Mouse (Mus musculus) cerebellum, postnatal 14 days (tissue): ENCODE measurements at regions not wholly inside any gene's neighbourhood (a gene's known extent, or its start where the extent isn't known, plus 50 kb on each side); places are given as distances from the start of the nearest gene placed in this dataset.

Experiments used
- DNase-seq, 2 experiments: peaks; one replicate each; pipeline ENCODE4 v3.0.0; 2021; ENCODE audit warnings: mixed read lengths in 2 of 2

GRCm38 (mm10) chr16:30652692-30653091, 53.2 kb downstream of the Fam43a start:
- DNase-seq, result no peak

- peak; percentile 82 to 89 for DNase-seq
These were observed 54.3 kb downstream of the Fam43a start for GRCm38 (mm10) chr16:30653806-30654205.

DNA sequence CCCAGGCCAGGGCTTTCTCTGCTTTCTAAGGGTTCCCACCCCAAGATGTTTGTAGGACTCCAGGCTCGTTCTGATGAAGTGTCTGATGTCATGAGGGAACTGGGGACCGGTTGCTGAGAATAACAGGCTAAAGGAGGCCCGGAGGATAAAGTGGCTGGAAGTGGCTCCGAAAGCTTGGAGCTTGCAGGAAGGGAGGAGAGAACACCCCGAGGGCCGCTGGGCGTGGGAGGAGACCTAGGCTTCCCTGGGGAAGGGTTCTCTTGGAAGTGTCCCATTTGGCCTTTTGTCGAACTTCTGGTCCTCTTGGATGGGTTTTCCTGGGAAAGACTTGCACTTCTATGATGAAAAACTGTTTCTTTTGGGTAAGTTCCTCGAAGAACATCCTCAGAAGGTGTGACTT, 54.7 kb downstream of the Fam43a start:
- no peak for DNase-seq

DNA sequence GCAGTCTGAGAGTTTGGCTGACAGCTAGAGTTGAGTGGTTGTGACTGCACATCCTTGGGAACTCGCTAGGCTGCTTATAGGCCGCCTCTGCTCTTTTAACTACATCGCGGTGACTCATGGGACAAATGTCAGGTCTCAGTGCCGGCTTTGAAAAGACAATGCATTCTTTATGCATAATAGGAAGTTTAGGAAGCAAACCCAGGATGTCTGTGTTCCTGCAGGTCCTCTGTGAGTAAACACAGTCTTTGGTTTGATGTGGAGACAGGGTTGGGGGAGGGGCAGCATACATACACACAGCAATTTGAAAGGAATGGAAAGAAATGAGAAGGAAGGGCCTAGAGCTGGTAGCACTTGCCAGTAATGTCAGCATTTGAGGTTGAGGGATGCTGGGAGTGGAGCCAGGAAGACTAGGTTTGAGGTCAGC, 56.3 kb downstream of the Fam43a start:
- no peak for DNase-seq

DNA sequence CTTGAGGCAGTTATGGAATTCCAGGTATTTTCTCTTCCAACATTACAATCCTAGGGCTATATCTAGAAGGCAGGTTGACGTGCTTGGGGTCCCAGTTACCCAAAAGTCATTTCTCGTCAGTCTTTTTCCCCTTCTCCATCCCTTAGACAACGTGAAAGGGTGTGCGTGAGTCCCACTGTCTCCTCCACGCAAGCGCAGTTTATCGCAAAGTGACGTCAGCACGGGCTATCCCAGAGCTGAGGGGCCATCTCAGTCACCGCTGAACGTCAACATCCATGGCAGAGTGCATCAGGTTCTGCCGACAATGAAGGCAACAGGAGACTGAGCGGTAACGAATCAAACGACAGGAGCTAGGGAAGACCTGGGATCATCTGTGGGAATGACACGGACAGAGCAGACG, 57.4 kb downstream of the Fam43a start:
- no peak for DNase-seq

- DNase-seq, result no peak
These were observed 59.4 kb downstream of the Fam43a start for GRCm38 (mm10) chr16:30658921-30659320.

DNA sequence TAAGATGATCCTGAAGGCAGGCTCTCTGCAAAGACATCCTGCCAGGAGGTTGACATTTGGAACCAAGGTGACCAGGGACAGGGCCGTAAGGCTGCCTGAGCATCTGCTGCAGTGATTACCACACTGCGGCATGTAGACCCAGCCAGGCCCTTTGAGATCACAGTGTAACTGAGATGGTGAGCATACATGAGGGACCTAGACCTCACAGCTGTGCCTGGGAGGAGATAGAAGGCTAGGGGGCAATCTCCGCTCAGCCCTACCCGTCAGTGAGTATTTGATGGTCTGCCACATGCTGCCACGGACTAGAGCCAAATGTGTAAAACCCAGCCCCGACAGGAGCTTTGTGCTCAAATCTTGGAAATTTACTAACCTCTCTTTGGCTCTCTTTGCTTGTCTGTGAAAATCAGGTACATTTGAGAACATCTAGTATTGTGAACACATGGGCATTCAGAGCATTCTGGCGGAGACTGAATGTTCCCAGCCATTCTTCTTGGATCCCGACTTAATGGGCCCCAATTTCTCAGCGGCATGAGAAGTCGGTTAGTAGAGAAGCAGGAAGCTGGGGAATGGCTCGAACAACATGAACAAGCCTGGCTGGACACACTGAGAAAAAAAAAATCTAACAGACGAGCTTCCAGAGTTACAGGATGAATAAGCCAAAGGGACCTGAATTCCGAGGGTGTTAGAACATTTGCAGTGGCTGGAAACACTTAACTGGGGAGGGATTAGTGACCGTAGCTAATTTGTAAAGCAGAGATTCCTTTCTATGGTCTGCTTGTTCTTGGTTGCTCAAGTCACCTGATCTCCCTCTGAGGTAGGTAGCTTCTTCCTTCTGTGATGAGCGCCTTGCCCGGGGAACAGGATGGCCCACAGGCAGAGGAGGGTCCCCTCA, 61.8 kb downstream of the Fam43a start:
- DNase-seq, result no peak

DNA sequence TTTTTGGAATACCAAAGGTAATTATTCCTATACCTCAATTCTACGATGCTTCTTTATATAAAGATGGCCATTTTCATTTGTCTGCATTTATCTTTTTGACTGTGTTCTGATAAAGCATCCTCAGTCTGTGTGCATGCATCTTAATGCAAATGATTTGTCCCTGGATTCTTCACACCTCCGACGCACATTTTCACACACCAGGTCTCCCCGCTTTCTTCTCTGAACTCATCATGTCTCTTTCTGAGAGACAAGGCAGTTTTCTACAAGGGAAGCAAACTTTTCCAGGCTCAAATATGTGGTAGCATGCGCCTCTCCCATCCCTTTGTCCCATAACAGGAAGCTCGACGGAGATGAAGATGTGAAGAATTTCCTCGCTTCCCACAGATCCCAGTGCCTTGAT, 63.5 kb downstream of the Fam43a start:
- DNase-seq, result no peak

- no peak for DNase-seq
These were observed 64.4 kb downstream of the Fam43a start for GRCm38 (mm10) chr16:30663971-30664370.

DNA sequence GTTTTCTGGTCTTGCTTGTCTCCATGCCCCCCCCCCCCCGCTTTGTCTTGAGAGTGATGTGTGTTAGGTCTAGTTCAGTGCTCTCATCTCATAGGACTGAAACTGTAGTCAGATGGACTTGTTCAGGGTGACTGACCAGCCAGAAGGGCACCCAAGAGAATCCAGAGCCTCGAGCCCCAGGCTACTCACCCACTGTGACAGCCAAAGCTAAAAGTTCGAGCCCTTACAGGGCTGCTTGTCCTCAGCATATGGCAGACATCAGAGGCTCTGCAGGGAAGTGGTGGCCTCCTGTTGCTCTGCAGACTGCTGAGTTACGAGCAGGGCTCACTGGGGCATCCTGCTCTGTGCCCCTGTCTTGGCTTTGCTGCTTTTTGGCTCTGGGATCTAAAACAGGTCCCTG, 64.9 kb downstream of the Fam43a start:
- no peak for DNase-seq

DNA sequence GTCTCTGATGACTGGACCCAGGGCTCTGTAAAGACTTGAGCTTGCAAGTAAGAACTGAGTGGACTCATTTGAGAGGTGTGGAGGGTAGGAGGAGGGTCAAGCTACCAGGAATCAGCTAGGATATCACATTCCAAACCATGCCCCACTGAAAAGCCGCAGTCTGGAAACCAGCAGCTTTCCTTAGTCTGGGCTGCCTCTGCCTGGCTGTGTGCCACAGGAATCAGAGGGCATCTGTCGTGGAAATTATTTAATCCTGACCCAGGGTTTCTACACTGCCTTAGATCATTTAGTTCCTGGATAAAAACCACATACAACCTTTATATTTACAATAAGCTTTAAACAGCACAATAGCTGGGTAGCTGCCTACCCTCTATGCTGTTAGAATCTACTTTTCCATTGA, 66.4 kb downstream of the Fam43a start:
- DNase-seq, result peak; percentile 55 to 68

DNA sequence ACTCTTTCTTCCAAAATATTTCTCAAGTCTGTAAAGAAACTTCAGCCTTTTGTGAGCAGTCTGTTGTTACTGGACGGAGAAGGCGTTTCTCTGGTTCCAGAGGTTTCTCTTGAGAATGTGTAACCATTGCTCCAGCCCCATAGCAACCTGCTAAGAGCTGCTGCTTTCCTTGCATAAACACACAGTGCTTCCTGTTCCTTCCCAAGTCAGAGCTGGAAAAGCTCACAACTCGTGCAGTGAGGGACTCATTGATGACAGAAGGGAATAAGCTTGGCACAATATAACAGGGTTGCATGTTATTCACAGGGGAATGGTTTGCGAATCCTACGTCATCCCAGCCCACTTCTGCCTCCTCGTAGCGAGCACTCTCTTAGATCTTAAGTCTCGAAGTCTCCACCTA, 70.4 kb downstream of the Fam43a start:
- DNase-seq, result no peak

GRCm38 (mm10) chr16:30671584-30671983, 72.1 kb downstream of the Fam43a start:
- no peak for DNase-seq

GRCm38 (mm10) chr16:30672776-30673550, 73.4 kb downstream of the Fam43a start:
- DNase-seq, result no peak

DNA sequence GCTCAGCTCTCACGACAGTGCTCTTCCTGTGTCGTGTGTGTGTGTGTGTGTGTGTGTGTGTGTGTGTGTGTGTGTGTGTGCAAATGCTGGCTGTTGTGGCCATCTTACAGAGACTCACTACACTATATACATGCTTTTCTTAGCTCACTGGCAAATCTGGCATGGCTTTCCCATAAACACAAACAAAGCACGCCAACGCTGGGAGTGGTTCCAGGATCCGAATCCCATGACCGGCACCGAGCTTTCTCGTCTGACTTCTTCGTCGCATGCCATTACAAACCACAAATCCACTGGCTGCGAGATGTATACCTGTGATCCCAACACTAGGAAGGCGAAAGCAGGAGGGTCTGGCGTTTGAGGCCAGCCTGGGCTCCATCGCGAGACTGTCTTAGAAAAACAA, 74.1 kb downstream of the Fam43a start:
- peak; percentile 64 to 70 for DNase-seq

DNA sequence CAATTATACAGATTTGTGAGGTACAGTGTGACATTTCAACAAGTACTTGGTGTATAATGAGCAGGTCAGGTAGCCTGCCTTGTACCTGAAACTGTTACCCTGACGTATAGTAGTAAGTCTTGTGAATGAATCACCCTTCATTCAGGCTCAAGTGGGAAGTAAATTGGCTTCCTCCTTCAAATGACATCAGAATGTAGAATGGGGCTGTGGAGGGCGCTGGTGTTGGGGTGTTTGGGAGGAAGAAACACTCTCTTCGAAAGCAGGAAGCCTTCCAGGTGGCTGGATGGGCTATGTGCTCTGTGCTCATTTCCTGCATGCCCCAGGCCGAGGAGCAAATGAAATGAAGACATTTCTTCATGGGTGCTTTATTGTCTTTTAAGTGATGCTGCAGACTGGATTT, 76.3 kb downstream of the Fam43a start:
- DNase-seq, result no peak

- DNase-seq, result no peak
These were observed 77.5 kb downstream of the Fam43a start for GRCm38 (mm10) chr16:30677016-30677415.

DNA sequence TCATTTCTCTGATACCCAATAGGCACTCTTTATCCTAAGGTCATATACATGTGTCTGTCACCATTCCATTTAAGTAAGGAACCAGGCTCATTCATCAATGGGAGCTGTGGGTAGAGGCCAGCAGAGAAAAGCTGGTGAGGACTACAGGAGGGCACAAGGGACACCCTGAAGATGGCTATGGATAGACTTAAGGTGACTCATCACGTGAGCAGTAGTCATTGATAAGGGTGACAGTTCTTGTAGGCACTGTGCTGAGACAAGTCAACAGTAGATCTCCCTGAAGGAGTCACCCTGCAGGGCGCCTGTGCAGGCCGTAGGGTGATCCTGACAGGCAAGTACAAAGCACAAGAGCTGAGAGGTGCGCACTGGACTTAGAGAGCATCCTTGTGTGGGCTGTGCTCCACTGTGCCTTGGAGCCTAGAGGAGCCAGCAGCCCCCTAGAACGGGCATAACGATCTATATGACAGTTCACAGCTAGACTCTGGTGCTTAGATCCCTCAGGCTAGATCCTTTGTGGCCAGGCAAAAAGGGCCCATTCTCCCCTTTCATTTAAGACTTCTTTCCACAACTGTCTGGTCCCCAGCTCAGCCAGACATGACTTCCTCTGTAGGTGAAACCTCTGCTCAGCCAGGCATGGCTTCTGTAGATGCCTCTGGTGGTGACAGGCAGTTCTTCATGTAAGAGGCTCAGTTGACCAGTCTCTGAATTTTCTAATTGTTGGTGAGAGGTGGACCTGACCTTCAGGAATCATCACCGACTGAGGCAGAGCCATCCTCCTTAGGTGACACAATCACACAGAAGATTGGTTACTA, 78.6 kb downstream of the Fam43a start:
- DNase-seq, result no peak

DNA sequence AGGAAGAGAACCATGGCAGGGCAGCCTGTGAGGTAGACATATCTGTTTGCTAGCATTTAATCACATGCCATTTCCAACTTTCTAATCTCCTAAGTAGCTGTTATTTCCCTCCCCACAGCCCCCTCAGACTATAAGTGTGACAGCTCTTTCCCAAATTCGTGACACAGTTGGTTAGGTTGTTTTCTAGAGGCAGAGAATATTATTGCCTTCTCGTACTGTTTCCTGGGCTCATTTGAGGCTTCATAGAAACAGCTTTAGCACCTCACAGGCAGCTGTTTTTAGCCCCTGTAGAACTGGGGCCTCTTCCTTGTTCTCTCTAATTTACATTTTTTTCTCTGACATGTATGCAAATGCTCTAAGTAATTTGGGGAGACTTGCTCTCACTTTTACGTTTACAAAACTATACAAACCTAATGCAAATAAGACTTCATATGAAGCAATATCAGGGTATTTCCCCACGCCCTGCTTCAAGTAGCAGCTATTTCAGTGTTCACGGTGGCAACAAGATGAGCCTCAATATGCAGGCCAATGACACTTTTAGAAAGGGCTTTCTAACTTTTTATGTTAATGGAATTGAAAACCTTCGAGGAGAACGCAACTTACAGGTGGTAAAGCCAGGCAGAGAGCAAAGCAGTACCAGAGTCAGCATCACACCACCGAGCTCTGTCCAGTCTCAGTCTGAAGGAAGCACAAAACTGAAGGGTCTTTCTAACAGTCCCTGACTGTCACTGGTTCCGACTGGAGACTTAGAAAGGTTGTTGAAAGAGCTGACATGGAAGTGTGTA, 79.4 kb downstream of the Fam43a start:
- DNase-seq, result no peak

- DNase-seq, result no peak
These were observed 79.9 kb downstream of the Fam43a start for GRCm38 (mm10) chr16:30679493-30679811.

DNA sequence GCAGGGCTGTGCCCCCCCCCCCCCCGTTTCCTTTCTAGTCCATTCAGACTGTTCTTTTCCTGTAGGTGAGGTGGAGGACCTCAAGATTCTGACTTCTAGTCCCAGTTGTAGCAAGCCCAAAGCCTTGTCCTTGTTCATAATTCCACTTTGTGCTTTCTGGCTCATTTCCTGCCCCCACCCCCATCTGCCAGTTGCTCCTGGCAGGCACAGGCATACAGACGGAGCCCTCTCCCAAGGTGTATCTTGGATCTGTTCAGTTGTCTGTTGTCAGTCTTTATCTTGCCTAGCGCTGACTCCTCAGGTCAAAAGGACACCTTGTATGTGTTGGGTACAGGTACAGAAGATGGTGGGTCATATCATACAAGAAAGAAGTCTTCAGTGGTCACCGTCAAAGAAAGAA, 81.9 kb downstream of the Fam43a start:
- DNase-seq, result peak; percentile 59 to 64

- peak in 1 of 2 experiments; percentile 31 for DNase-seq
These were observed 84.5 kb downstream of the Fam43a start for GRCm38 (mm10) chr16:30683986-30684385.

DNA sequence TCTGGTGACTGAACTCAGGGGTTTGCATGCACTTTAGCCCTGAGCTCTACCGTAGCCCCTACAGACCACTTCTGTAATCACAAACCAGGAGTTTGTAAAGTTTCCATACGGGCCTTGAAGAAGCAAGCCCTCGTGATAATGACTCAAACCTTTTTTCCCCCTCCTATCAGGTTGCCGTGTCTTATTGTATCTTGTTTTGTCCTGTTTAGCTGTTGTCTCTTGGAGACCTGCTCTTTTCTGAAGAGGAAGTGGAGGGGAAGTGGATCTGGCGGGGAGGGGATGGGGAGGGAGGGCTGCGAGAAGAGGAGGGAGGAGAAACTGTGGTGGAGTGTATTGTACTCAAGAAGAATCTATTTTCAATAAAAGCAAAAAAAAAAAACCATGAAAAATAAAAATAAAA, 87.0 kb downstream of the Fam43a start:
- no peak for DNase-seq
